Mouse (Mus musculus) heart, adult 18-20 months (tissue): ENCODE measurements around the gene Jagn1. TPM values are rescaled to one million over a fixed set of nuclear protein-coding genes. Genes with fewer than 3 reads are reported as not detected.

Source experiments
- DNase-seq, 2 experiments: peaks; one replicate each; pipeline ENCODE4 v3.0.0; 2021 to 2022; ENCODE audit warnings: mixed read lengths in 1 of 2
- total RNA-seq, 2 experiments: library from RNA; stranded (reverse); gene quantifications; 2 replicates each; pipeline ENCODE4 v1.2.3; 2021

The Jagn1 gene
- total RNA-seq, 2 experiments from 2014 or later: 20.8 to 22.8 TPM

DNA sequence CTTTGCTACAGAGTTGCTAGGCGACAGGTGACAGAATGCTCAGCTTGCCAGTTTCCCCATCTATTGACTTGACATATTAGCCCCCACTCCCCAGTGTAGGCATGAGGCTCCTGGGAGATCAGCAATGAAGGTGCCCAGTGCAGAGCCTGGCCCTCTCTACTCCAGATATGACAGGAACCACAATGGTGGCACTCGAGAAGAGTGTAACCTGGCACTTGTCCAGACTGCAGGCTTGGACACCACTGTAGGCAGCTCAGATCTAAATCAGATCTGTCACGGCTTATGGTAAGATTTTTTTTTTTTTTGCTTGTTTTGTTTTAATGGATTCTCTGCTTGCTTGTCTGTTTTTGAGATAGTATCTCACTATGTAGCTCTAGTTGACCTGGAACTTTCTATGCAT, 8.7 kb upstream of the Jagn1 start:
- DNase-seq: no peak

DNA sequence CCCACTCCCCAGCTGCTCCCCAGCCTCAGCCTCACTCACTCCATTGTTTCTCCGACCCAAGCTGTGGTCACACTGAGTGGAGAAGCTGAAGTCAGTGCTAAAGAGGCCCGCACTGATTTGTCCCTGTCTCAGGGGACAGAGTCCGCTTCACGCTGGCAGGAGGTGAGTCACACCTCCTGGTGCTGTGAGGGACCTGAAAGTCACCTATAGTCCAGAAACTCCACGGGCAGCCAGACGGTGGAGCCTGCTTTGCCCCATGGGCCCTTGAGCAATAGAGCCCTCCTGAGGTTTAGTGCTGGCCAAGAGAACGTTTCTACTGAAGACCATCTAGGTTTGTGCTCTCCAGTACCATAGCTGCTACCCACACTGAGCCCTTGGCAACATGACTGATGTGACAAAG, 7.7 kb upstream of the Jagn1 start:
- DNase-seq: no peak

DNA sequence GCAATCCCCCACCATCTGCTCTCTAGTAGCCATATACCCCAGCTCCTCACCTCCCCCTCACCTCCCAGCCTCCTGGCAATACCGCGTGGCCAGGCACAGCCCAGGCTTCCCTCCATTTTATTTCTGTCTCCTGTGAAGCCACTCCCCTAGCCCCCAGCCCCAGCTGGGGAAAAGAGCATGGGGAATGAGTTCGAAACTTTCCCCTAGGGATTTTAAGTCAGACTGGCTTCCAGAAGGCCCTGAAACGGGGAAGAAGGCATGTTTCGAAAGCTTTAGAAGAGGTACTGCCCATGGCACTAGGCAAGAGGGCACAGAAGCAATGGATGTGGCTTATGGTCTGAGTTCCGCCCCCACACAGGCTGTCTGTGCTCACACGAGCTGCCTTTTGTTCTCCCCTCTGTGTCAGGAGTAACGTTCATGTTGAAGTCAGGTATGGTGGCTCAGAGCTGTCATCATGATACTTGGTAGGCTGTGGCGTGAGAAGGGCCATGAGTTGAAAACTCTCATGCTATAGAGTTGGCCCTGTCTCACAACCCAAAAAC, 6.6 kb upstream of the Jagn1 start, which contains the start of gene Cidec:
TSS of gene Cidec (minus strand) at position 97 of the 542 bp plus-strand sequence.
- no peak for DNase-seq

DNA sequence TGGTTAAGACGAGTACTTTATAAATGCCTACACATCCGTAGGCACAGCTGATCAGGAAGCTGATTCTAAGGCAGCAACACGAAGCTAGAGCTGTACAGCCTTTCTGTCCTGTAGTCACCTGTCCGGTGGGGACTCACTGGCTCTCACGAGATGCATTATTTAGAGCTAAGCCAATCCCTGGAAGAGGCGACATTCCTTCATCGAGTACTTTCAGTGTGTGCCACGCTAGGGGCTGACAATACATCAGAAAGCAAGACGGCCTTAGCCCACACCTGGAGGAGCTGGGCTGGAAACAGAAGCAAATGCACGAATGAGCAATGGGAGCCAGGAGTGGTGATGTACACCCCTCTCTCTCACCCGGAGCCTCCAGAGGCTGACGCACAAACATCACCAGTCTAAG, 5.2 kb upstream of the Jagn1 start:
- no peak for DNase-seq

DNA sequence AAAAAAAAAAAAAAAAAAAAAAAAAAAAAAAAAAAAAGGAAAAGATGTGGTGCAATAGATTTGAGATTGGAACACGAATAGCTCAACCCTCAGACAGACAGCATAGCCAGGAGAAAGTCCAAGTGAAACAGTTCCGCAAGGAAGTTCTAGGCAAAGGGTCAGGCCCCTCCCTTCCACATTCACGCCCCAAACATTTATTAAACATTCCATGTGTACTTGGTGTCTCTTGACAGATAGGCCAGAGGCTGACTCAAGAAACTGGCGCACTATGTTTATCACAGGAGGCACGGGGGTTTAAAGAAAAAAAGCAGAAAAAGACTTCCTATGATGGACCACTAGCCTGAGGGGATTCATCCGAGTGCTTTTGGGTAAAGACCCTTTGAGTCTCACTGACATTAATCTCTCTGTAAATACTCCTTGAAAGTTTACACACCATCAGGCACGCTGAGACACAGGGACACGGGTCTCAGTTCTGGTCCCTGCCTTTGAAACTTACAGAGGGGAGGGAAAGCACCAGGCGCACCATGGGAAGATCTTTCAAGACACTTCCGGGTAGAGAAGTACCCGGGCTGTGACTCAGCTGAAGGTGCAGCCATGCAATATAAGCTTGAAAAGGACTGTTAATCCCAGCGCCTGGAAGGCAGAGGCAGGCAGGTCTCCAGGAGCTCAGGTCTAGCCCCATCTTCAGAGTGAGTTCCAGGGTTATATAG, 3.5 kb upstream of the Jagn1 start:
- DNase-seq: no peak

DNA sequence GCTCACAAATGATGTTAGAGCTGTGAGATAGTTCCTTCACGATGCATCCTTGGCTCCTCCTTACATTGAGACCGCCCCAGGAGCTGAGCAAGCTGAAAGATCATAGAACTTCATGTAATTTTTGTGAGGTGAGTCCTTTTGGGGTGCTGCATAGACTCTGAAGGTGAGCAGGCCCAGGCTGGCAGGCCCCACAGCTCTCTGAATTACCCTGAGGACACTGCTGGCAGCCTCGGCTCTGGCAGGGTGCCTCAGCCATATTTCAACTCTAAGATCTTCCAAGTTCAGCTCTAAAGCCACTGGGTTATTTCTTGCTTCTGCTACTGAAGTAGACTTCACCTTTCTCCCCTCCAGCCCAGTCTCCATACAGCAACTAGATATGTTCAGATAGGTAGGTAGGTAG, 1.7 kb upstream of the Jagn1 start:
- no peak for DNase-seq

DNA sequence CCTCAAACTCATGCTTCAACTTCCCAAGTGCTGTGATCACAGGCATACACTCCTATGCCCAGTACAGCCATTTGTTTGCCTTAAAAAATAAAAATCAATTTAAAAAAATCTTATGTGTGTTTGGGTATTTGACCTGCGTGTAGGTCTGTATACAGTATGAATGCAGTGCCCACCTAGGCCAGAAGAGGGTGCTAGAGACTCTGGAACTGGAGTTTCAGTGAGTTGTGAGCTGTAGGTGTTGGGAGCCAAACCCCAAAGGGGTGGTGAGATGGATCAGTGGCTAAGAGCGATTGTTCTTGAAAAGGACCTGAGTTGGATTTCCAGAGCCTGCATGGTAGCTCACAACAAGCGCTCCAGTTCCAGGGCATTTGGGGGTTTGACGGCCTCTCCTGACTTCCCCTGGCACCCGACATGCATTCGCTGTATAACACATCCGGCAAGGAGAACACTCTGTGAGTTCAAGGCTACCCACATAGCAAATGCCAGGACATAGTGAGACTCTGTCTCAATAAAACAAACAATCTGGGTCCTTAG, 1.2 kb upstream of the Jagn1 start:
- peak; percentile 58 to 86 for DNase-seq

DNA sequence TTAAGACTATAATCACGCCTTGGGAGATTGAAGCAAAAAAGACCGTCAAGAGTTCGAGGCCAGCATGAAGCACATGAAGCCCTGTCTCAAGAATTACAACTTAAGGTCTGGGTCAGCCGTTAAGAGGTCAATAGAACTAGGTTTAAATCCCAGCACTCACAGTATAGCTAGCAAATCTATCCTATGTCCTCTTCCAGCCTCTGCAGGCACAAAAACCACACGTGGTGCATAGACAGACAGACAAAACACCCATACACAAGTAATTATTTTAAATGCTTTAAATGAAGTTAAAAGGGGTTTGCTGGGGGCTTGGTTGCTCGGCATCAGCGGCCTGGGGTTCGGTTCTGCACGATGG, 305 bp upstream of the Jagn1 start:
- no peak for DNase-seq

DNA sequence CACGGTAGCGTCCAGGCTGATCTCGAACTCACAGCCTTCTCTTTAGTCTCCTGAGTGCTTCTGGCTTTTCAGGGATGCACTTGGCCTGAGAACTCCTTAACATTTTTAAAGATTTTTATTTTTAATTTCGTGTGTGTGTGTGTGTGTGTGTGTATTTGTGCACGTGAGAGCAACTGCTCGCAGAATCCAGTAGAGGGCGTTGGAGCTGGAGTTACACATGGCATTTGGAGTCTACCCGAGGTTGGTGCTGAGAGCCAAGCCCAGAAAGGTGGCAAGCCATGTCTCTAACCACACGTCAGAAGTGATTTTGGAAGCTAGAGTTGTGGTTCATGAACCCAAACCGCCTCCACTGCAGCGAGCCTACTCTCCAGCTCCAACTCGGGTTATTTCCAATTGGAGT, 722 bp downstream of the Jagn1 start:
- DNase-seq: peak in 1 of 2 experiments; percentile 7

DNA sequence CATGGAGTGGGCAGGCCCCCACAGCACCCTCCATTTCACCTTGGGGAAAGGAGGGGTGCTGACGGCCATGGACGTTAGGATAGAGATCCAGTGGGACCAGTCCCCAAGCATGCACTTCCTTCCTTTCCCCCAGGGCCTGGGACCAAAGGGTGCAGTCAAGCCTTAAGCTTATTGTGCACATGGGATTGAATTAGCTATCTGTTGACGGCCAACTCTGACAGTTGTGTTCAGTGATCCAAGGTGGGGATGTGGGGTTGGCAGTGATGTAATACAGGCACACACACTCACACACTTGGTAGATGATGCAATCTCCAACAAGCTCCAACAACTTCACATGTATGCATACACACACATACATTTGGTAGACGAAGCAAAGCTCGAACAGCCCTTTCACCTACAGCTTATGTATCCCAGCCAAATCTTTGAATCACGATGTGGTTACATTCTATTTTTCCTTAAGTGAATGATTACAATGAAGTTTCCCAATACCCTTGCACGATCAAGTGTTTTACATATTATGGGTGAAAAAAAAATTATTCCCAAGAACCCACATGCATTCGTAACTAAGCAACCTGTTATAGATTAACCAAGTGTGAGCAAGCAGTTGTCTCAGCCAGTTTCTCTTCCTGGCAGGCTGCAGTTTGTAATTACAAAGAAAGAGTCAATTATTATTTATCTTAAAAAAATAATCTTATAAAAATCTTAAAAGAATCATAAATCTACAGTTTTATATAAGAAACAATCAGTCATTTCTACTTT, 2.0 kb downstream of the Jagn1 start:
- no peak for DNase-seq

DNA sequence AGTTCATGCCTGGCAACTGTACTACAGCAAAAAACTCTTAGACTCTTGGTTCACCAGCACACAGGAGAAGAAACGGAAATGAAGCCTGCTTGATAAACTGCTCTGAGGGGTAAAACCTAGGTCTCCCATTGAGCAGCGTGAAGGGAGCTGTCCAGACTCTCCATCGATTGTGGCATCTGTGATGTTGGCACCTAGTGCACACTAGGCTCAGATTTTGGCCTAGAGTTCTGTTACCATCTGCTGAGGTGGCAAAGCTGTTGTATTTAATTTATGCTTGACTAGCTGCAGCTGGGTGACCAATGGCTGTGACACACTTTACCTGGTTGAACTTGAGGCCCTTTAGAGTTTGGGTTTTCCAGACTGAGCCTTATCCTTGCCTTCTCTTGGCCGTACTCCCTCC, 5.3 kb downstream of the Jagn1 start:
- DNase-seq: no peak

DNA sequence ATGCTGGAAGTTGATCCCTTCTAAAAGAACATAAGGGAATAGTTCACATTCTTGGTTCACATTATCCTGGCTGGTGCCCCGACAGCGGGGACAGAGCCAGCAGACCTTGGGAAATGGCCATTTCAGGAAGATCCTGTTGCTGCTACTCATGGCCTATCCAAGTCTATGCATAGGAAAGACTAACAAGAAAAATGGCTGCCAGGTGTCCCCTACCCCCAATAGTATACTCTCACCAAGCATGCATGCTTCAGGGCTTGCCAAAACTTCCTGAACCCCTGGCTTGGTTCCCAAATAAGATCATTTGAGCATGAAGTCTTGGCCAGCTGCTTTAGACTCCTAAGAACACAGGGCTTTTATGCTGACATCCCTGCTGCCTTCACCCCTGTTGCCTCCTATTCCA, 9.5 kb downstream of the Jagn1 start:
- peak in 1 of 2 experiments; percentile 17 for DNase-seq

DNA sequence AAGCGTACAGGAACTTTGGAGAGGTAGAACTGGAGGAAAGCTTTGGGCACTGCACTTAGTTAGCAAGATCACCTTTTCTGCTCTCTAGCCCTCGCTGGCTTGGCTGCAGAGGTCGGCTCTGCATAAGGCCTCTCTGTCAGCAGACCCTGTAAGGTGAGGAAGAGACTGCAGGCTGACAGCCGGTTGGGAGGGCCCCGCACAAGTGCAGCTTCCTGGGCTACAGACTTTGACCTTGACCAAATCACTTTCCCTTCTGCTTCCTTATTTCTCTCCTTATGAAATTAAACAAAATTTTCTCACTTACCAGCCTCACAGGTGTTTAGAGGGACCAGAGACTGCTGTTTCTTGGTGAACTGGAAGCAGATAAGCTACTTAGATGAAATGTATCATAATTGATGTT, 12.6 kb downstream of the Jagn1 start:
- DNase-seq: no peak

DNA sequence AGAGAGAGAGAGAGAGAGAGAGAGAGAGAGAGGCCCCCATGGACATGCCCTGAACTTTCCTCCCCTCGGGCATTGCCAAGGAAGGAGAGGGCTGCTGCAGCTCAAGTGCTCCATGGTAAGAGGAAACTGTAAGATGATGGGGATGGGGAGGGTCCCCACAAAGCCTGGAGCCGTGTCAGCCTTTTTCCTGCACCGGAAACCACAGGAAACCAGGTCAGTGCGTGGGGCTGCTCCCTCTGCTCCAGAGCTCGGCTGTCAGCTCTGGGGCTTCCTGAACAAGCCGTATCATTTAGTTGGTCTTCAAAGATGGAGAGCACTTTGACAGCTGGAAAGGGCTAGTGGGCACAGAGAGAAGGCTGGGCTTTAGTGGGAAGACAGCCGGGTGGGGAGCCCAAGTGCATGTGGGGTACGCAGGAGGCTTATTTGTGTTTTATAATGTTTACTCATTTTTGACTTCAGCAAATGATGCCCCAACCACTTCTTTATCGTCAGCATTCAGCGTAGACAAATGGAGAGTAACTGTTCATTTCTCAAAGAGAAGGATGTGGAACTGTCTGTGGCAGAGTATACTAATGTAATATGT, 15.7 kb downstream of the Jagn1 start, which contains the start of gene Il17re:
TSS of gene Il17re (plus strand) at position 533 of the 583 bp plus-strand sequence.
- DNase-seq: no peak

DNA sequence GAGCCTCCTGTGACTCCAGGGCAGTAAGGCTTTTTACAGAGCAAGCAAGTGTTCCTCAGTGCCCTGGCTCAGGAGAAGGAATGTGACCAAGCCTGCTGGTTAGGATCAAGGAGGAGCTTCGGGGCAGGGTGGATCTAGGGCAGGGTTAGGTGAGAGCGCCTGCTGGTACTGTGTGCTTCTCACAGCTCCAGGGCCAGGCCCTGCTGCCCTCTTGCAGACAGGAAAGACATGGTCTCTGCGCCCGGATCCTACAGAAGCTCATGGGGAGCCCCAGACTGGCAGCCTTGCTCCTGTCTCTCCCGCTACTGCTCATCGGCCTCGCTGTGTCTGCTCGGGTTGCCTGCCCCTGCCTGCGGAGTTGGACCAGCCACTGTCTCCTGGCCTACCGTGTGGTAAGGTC, 16.3 kb downstream of the Jagn1 start:
- DNase-seq: no peak

DNA sequence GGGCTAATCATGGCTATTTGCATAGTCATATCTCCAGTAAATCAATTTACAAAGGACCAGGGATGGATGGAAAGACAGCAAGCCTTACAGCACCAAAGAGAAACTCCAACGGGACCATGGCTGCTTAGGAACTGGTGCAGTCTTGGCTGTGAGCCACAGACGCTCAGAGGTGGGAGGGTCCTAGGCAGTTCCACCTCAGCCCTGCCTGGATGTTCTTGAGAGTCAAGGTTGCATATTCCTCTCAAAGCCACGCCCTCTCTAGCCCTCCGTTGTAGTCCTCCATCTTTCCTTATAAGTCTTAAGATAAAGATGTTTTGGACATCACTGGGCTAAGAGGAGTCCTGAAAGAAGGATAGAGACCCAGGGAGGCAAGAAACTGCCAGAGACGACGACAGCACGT, 21.7 kb downstream of the Jagn1 start:
- DNase-seq: no peak

DNA sequence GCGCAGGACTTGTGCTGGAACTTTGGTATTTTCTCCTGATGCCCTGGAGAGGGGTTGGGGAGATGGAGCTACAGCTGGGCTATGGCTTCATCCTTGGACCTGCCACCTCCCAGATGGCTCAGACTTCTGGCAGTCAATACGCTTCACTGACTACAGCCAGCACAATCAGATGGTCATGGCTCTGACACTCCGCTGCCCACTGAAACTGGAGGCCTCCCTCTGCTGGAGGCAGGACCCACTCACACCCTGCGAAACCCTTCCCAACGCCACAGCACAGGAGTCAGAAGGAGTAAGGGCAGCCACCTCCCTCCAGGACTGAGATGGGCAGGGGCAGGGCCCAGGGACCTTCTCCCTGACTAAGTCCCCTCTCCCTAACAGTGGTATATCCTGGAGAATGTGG, 23.2 kb downstream of the Jagn1 start:
- no peak for DNase-seq

DNA sequence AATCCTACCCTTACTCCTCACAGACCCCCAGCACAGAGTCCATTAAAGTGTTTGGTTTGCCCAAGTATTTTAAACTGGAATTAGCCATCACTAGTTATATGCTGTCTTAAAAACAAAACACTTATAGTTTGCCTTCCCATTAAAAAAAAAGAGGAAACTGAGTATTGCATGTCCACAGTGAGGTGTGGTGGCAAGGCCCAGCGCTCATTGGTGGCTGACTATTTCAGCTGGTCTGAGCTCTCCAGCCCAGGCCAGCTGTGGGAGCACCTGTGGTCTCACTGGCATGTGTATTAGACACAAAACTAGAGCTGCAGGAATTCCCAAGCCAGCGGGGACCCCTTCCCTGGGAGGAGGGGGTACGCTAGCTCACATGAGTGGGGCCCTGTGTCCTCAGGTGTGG, 26.1 kb downstream of the Jagn1 start:
- DNase-seq: no peak

DNA sequence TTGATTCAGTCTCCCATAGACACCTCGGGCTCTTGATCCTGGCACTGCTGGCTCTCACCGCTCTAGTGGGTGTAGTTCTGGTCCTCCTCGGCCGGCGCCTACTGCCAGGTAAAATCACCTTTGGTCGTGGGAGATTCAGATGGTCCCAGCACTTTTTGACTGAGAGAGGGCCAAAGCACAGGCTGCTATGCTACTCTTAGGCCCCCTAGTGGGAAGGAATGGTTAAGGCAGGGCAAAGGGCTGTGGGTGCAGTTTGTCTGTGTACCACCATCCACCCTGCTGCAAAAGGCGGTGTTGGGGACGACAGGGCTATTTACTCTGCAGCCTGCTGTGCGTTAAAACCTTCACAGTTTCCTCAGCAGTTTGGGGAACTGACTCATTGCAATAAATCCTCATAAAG, 26.7 kb downstream of the Jagn1 start:
- DNase-seq: peak; percentile 66 to 83

DNA sequence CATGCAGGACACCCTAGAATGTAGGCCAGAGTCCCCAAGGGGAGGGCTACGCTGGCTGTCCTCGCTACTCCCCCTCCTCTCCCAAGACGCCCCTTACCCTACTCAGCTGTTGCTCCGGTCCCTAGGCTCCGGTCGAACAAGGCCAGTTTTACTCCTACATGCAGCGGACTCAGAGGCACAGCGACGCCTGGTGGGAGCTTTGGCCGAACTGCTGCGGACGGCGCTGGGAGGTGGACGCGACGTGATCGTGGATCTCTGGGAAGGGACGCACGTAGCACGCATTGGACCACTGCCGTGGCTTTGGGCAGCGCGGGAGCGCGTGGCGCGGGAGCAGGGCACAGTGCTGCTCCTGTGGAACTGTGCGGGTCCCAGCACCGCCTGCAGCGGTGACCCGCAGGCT, 27.1 kb downstream of the Jagn1 start:
- peak; percentile 75 to 89 for DNase-seq

DNA sequence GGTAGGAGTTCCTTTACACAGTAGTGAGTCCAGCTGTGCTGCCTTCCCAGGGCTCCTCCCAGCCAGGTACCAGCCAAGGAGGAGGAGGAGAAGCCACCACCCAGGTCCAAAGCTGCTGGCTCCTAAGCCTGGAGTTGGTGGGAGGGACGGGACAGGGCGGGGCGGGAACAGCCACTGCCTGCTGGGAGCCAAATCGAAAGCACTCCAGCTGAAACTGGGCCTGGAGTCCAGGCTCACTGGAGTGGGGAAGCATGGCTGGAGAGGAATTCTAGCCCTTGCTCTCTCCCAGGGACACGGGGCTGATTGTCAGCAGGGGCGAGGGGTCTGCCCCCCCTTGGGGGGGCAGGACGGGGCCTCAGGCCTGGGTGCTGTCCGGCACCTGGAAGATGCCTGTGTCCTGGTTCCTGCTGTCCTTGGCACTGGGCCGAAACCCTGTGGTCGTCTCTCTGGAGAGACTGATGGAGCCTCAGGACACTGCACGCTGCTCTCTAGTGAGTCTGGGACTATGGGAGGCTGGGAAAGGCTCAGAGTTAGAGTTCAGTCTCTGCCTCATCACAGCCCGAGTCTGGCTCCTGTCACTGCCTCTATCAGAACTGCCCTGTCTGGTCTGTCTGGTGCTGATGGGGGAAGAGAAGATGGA, 29.0 kb downstream of the Jagn1 start, which contains the start of gene Il17rc:
TSS of gene Il17rc (plus strand) at position 131 of the 640 bp plus-strand sequence.
- DNase-seq: peak; percentile 77 to 83

DNA sequence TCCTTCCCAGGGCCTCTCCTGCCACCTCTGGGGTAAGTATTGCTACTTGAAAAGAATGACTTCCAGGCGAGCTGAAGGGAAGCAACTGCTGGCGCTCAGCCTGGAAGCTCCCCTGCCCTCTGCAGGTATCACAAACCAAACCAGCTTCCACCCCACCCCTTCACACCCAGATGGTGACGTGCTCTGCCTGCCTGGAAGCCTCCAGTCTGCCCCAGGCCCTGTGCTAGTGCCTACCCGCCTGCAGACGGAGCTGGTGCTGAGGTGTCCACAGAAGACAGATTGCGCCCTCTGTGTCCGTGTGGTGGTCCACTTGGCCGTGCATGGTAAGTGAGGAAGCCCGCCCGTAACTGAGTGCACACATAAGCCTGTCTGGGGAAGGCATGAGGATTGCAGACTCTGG, 29.7 kb downstream of the Jagn1 start:
- no peak for DNase-seq
